Mouse (Mus musculus) heart, embryonic 12.5 days (tissue): ENCODE data around the gene Proca1. TPM values are rescaled to one million over a fixed set of nuclear protein-coding genes. Genes with fewer than 3 reads are reported as not detected.
"Not testable (repeated sequence)": the region's sequence is repeated elsewhere in the genome, so short reads cannot be mapped to it uniquely, and the experiment has no call there.

Experiments
- ATAC-seq: fragments of 200-750 bp; cut with Nextera tagmentation; 2 replicates; pipeline ENCODE4 v1.8.0; 2017; ENCODE audit warnings: moderate TSS enrichment, moderate library complexity; ENCODE audit not compliant: insufficient number of reproducible peaks, low FRiP score
- H3K27ac ChIP-seq: fragments of 300-500 bp; sonication (generic); 2 replicates; pipeline ENCODE4 v1.5.1; 2016; ENCODE audit warnings: mild to moderate bottlenecking, moderate library complexity; ENCODE audit not compliant: poor library complexity, severe bottlenecking
- H3K27me3 ChIP-seq: fragments of 300-500 bp; sonication (generic); replicated peaks from 2 replicates; pipeline ENCODE4 v1.6.1; 2016; ENCODE audit warnings: mild to moderate bottlenecking, moderate library complexity
- H3K36me3 ChIP-seq: fragments of 300-500 bp; sonication (generic); 2 replicates; pipeline ENCODE4 v1.6.1; 2016; ENCODE audit warnings: mild to moderate bottlenecking, moderate library complexity
- H3K4me1 ChIP-seq: fragments of 300-500 bp; sonication (generic); replicated peaks from 2 replicates; pipeline ENCODE4 v1.6.1; 2016; ENCODE audit warnings: mild to moderate bottlenecking
- H3K4me2 ChIP-seq: fragments of 300-500 bp; sonication (generic); 2 replicates; pipeline ENCODE4 v1.6.1; 2016; ENCODE audit warnings: mild to moderate bottlenecking, moderate library complexity
- H3K4me3 ChIP-seq: fragments of 300-500 bp; sonication (generic); 2 replicates; pipeline ENCODE4 v1.5.1; 2016; ENCODE audit warnings: mild to moderate bottlenecking
- H3K9ac ChIP-seq: fragments of 300-500 bp; sonication (generic); 2 replicates; pipeline ENCODE4 v1.6.1; 2016; ENCODE audit warnings: mild to moderate bottlenecking, moderate library complexity
- H3K9me3 ChIP-seq: fragments of 300-500 bp; sonication (generic); replicated peaks from 2 replicates; pipeline ENCODE4 v1.6.1; 2016; ENCODE audit warnings: mild to moderate bottlenecking, moderate library complexity
- WGBS: fragments of 180-500 bp; shearing (Covaris S2); methylation state at CpG from one replicate; pipeline ENCODE4 v1.1.7; 2016; 5-methylcytosine and 5-hydroxymethylcytosine counted together
- polyA plus RNA-seq: library from polyadenylated mRNA; unstranded; fragments of >200 nt; fragmentation: Nextera tagmentation; extraction: Ambion mirVana; gene quantifications from 2 replicates; pipeline ENCODE4 v1.2.1, GENCODE M21; 2016

Gene Proca1
- polyA plus RNA-seq, 1 experiment from 2014 or later: 3.1 TPM

DNA sequence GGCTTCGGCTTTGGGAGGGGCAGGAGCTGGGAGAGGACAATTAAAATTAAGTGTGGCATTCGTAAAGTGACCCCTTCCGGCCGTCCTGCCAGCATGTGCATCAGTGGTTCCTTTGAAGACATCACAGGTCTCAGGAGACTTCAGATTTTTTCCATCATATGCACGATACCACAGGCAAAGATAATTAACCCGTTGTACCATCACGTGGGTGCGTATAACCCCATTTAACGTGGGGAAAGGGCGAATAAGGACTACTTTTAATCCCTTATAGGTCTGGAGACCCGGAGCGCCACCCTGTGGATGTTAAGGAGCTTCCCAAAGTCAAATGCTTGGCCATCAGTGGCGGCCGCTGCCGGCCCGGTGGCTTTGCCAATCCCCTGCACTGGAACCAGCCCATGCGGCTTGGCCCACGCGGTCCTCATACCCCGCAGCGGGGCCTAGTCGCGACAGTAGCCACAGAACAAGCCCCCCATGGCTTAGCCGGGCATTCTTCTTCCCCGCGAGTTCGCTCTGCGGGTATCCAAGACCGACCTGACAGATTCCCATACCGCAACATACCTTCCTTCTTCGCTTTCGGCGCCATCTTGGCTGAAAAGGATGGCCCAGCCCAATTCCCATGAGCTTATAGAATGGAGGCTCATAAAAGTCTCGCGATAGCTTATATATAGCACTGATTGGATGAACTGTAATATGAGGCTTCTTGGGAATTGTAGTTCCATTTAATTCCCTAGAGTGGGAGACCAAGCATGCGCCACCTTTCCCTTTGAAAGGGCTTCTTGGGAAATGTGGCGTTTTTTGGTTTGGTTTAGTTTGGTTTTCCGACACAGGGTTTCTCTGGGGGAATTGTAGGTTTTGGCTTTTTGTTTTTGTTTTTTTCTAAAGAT, 10.0 kb upstream of the Proca1 start, which contains the start of gene Rpl23a:
Gene Rpl23a, minus strand, starts transcription at position 624 of the 884 bp plus-strand sequence.
- Histone ChIP-seq H3K4me2 (peak within 1 kb of the TSS; percentile 67), H3K36me3 (peaks cover 30% of the 10 kb centered on the region), H3K9ac (peak within 1 kb of the TSS; percentile 97), H3K4me1 (peaks cover 30% of the 10 kb centered on the region), H3K27me3 (no peaks in the 10 kb centered on the region), H3K27ac (peak within 1 kb of the TSS; percentile 91), H3K9me3 (no peaks in the 10 kb centered on the region), H3K4me3 (peak within 1 kb of the TSS; percentile 95)
- peak; percentile 87 for ATAC-seq
- under 1% methylated on average over 38 of the region's 38 CpGs for WGBS

DNA sequence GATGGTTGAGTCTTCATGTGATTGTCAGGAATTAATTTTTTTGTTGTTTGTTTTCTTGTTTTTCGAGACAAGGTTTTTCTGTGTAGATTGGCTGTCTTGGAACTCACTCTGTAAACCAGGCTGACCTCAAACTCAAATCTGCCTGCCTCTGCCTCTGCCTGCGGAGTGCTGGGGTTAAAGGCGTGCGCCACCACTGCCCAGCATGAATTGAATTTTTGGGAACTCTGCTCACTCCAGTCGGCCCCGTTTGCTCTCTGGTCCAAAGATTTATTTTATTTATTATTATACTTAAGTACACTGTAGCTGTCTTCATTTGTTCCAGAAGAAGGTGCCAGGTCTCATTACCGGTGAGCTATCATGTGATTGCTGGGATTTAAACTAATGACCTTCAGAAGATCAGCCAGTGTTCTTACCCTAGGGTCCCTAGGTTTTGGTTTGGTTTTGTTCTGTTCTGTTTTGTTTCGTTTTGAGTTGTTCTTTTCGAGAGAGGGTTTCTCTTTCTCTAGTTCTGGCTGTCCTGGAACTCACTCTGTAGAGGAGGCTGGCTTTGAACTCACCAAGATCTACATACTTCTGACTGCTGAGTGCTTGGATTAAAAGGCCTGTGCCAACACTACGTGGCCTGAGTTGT, 9.2 kb upstream of the Proca1 start:
- Histone ChIP-seq H3K4me1 (peaks cover 29% of the 10 kb centered on the region), H3K9ac (no peak overlapping the region), H3K36me3 (peaks cover 30% of the 10 kb centered on the region), H3K27me3 (no peaks in the 10 kb centered on the region), H3K4me3 (peak overlapping the region; percentile 95), H3K4me2 (peak overlapping the region; percentile 67), H3K9me3 (no peaks in the 10 kb centered on the region), H3K27ac (no peak overlapping the region)
- ATAC-seq: no peak
- WGBS: 51% methylated on average over 10 of the region's 10 CpGs

DNA sequence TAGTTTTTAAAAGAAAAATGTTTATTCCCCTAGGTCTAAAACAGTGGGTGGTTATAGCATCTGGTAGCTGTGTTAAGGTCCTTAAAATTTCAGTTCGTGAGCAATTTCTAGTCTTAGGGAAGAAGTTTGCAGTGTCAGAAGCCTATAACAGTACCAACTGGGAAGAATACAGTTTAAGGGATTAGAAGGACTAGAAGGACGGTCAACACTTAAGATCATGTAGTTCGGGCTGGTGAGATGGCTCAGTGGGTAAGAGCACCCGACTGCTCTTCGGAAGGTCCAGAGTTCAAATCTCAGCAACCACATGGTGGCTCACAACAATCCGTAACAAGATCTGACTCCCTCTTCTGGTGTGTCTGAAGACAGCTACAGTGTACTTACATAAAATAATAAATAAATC, 8.5 kb upstream of the Proca1 start:
- not testable (repeated sequence) for H3K9me3 ChIP-seq, H3K4me2 ChIP-seq, H3K9ac ChIP-seq, H3K27ac ChIP-seq, H3K4me3 ChIP-seq, H3K27me3 ChIP-seq, ATAC-seq
- Histone ChIP-seq H3K36me3 (peaks cover 26% of the 10 kb centered on the region), H3K4me1 (peaks cover 27% of the 10 kb centered on the region)
- WGBS: 94% methylated on average over 6 of the region's 6 CpGs

DNA sequence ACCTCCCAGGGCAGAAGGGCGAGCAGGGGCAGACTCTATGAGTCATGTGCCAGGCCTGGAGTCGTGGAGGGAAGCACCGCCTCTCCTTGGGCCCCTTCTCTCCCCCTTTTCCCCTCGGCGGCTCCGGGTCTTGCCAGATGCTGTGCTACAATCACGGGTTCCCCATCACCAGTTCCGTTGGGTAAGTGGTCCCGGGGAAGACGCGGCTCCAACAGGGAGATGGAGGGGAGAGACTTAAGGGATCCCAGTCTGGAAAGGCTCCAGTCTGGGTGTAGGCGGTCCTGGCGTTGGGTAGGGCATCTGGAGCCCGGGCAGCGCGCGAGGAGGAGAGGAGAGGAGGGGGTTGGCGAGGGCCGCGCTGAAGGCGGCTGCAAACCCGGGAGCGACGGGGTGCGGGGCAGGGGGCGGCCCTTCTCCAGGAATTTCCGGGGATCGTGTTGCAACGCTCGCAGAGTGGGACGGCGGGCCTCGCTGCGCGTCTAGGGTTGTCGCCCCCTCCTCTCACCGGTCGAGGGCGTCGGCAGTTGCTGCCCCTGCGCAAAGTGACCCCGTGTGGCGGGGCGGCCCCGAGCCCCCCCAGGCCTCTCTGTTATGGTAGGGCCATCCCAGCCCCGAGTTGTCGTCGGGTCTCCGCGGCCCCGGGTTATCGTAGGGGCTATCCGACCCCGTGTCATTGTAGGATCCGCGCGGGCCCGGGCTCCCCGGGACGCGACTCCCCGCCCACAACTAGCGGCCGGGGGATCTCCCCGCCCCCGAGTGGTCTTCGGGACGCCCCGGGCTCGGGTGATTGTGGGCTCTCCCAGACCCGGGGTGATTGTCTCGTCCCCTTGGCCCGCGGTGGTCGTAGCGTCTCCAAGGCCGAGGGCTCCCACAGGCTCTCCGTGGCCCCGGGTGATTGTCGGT, 4.6 kb upstream of the Proca1 start, which contains the start of gene Rab34:
Gene Rab34, plus strand, starts transcription at position 100 of the 903 bp plus-strand sequence.
- Histone ChIP-seq H3K27me3 (no peaks in the 10 kb centered on the region), H3K36me3 (peaks cover 28% of the 10 kb centered on the region), H3K4me1 (peaks cover 11% of the 10 kb centered on the region), H3K9ac (peak within 1 kb of the TSS; percentile 90), H3K4me2 (peak within 1 kb of the TSS; percentile 86), H3K27ac (peak within 1 kb of the TSS; percentile 95), H3K9me3 (no peaks in the 10 kb centered on the region), H3K4me3 (peak within 1 kb of the TSS; percentile 66)
- peak; percentile 77 for ATAC-seq
- 1% methylated on average over 77 of the region's 80 CpGs for WGBS

DNA sequence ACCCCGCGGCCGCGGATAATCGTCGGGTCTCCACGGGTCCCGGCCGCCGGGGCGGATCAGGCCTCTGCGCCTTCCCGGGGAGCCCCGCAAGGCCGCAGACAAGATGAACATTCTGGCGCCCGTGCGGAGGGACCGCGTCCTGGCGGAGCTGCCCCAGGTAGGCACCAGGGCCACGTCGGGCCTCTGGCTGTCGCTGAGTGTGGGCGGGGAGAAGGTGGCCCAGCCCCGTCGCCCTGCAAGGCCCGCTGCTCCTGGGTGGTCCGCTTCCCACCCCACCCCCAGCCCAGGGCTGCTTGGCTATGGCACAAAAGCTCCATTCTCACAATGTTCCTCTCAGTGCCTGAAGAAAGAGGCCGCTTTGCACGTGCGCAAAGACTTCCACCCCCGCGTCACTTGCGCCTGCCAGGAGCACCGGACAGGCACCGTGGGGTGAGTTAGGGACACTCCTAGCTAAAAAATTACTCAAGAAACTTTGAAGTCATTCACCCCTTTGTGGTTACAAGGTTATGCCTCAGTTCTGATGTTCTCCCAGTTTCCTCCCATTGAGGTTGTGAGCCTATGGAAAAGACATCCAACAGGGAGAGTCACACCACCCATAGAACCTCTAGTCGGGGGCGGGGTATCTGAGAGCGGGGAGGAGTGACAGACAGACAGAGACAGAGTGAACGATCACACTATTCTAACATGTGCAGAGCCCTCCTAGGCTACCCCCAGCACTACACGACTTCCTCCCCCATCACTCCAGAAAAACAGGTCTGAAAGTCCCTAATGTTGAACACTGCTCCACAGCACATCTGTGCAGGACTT, 3.8 kb upstream of the Proca1 start:
- Histone ChIP-seq H3K9ac (peak overlapping the region; percentile 90), H3K27me3 (no peaks in the 10 kb centered on the region), H3K4me2 (peak overlapping the region; percentile 86), H3K4me1 (peaks cover 15% of the 10 kb centered on the region), H3K4me3 (peak overlapping the region; percentile 66), H3K9me3 (no peaks in the 10 kb centered on the region), H3K27ac (peak overlapping the region; percentile 95), H3K36me3 (peaks cover 28% of the 10 kb centered on the region)
- WGBS: under 1% methylated on average over 42 of the region's 42 CpGs
- ATAC-seq: peak; percentile 73

DNA sequence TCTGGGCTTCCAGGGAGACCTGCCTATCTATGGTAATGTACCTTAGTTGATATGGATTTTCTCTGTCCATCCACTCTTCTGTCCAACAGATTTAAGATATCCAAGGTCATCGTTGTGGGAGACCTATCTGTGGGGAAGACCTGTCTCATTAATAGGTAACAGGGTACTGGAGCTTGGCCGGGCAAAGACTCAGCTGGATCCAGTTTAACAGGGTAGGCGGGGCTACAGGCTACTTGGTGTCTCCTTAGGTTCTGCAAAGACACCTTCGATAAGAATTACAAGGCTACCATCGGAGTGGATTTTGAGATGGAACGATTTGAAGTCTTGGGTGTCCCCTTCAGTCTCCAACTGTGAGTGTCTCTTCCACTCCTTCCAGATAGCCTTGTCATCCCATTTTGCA, 3.2 kb upstream of the Proca1 start:
- peak overlapping the region; percentile 95; the same call in 1 of the 2 replicates for H3K27ac ChIP-seq
- H3K9ac ChIP-seq: 0 out of 2 replicates have a peak overlapping the region, but pooled peaks have one; percentile 90
- H3K4me3 ChIP-seq: peak overlapping the region; percentile 66
- H3K36me3 ChIP-seq: peaks cover 28% of the 10 kb centered on the region
- H3K4me1 ChIP-seq: peaks cover 19% of the 10 kb centered on the region
- H3K4me2 ChIP-seq: peak overlapping the region; percentile 86
- 74% methylated on average over 6 of the region's 6 CpGs for WGBS
- ATAC-seq: no peak
- H3K9me3 ChIP-seq: no peaks in the 10 kb centered on the region
- no peaks in the 10 kb centered on the region for H3K27me3 ChIP-seq

DNA sequence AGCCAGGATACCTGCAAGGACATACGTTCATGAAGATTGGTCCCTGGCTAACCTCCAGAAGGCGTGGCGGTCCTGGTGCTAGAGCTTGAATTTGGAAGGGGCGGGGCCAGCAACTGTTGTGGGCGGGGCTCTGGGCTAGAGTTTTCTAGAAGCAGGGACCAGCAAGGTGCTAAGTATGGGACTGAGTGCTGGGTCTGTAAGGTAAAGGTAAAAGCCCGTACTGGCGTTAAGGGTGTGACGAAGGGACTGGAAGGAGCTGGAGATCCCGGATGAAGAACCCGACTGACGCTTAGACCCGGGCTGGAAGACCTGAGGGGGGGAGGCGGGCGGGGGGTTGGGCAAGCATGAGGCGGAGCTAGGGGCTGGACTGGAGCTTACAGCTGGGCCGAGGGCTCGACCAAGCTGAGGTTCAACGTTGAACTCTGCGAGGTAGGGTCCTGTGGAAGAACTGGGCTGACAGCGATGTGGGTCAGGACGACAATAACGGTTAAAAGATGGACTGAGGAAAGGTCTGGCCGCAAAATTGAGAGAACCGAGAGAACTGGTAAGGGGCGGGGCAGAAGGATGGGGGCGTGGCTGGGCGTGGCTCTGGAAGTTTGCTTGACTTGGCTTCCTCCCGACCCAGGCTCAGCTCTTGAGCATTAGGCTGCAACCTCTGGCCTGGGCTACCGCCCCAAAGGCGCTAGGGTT, 1.4 kb downstream of the Proca1 start:
- Histone ChIP-seq H3K27ac (peak overlapping the region; percentile 56), H3K4me2 (peak overlapping the region; percentile 87), H3K9ac (peak overlapping the region; percentile 68), H3K9me3 (no peaks in the 10 kb centered on the region), H3K36me3 (peaks cover 28% of the 10 kb centered on the region), H3K4me3 (peak overlapping the region; percentile 58), H3K4me1 (peaks cover 20% of the 10 kb centered on the region), H3K27me3 (no peaks in the 10 kb centered on the region)
- WGBS: 3% methylated on average over 30 of the region's 30 CpGs
- peak; percentile 82 for ATAC-seq

DNA sequence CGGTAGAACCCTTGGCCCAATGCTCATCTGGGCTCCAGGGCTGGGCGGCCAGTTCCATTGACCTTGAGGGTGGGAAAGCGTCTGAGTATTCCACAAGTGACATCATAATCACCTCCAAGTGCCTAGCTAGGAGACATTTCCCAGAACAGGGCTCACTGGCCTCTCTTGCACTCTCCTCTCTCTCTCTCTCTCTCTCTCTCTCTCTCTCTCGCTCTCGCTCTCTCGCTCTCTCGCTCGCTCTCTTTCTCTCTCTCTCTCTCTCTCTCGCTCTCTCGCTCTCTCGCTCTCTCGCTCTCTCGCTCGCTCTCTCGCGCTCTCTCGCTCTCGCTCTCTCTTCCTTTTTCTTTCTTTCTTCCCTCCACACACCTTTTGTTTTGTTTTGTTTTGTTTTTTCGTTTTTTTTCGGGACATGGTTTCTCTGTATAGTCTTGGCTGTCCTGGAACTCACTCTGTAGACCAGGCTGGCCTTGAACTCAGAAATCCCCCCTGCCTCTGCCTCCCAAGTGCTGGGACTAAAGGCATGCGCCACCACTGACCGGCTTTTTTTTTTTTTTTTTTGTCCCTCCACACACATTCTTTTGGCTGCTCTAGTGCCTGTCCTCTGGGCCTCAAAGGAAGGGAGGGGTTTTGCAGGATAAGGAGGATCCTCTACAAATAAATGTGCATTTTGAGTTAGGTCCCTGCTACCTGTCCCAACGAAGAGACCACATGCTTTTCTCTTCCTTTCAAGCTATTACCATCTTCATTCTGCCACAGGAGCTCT, 2.1 kb downstream of the Proca1 start:
- peak overlapping the region; percentile 87 for H3K4me2 ChIP-seq
- H3K4me1 ChIP-seq: peaks cover 12% of the 10 kb centered on the region
- peak overlapping the region; percentile 68 for H3K9ac ChIP-seq
- H3K27me3 ChIP-seq: no peaks in the 10 kb centered on the region
- no peak for ATAC-seq
- 54% methylated on average over 23 of the region's 23 CpGs for WGBS
- no peaks in the 10 kb centered on the region for H3K9me3 ChIP-seq
- peak overlapping the region; percentile 56 for H3K27ac ChIP-seq
- H3K36me3 ChIP-seq: peaks cover 27% of the 10 kb centered on the region
- peak overlapping the region; percentile 58 for H3K4me3 ChIP-seq

DNA sequence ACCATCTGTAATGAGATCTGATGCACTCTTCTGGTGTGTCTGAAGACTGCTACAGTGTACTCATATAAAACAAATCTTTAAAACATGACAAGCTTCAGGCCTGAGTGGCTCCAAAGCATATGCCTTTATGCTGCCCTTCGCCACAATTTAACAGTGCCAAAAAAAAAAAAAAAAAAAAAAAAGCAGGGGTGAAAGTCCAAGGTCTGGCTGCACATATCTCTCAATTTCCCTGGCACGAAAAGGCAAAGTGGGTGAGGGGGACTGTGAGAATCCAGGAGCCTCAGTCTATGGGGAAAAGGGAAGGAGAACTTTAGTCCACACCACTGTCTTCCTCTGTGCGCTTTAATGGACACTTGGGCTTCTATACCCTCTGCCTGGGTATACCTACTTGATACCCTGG, 9.2 kb downstream of the Proca1 start:
- ATAC-seq: no peak
- WGBS: 91% methylated on average over 3 of the region's 3 CpGs
- Histone ChIP-seq H3K9ac (no peak overlapping the region), H3K9me3 (no peaks in the 10 kb centered on the region), H3K4me1 (no peaks in the 10 kb centered on the region), H3K27ac (no peak overlapping the region), H3K4me2 (no peak overlapping the region), H3K27me3 (no peaks in the 10 kb centered on the region), H3K36me3 (peaks cover 44% of the 10 kb centered on the region), H3K4me3 (no peak overlapping the region)
